Mouse (Mus musculus) neutrophil, adult 5-6 weeks (primary cell): ENCODE results near the gene Olfr1393. TPM values are rescaled to one million over a fixed set of nuclear protein-coding genes. Genes with fewer than 3 reads are reported as not detected.

Experiments used
- ATAC-seq: fragments of 151-379, 151-347 bp; 2 replicates; pipeline ENCODE4 v1.8.0; 2017; ENCODE audit warnings: mild to moderate bottlenecking, moderate TSS enrichment; ENCODE audit not compliant: insufficient number of reproducible peaks, poor library complexity, low FRiP score, severe bottlenecking; ENCODE audit errors: extremely low read depth
- total RNA-seq: library from RNA; stranded (forward); fragments of 200-1000 nt; gene quantifications from 2 replicates; pipeline ENCODE4 v1.2.3, GENCODE M21; 2017

Olfr1393 gene
- total RNA-seq, 1 experiment from 2014 or later, result 0.23 TPM

DNA sequence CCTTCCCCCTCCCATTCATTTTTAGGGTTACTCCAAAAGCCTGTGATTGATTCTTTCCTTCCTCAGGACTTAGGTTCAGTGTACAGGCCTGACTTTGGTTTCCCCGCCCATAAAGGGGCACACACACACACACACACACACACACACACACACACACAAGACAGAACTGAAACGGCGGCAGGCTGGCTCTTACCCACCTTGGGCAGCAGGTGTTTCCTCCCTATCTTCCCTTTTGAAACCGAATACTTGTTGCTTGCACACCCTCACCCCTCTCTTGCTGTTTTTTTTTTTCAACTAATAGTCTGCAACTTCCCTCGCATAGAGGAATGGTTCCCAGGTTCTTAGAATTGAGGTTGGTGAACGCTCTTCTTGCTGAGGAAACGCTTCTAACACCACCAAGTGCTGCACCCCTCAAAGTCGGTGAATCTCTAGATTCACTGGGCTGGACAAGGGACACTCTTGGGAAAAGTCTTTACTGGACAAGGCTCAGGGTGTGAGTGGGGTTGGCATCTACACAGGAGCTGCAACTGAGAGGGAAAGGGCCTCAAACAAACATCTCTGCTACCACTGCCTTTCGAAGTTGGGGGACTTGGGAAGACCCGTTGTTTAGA, 28.2 kb upstream of the Olfr1393 start:
- peak; percentile 73 for ATAC-seq

DNA sequence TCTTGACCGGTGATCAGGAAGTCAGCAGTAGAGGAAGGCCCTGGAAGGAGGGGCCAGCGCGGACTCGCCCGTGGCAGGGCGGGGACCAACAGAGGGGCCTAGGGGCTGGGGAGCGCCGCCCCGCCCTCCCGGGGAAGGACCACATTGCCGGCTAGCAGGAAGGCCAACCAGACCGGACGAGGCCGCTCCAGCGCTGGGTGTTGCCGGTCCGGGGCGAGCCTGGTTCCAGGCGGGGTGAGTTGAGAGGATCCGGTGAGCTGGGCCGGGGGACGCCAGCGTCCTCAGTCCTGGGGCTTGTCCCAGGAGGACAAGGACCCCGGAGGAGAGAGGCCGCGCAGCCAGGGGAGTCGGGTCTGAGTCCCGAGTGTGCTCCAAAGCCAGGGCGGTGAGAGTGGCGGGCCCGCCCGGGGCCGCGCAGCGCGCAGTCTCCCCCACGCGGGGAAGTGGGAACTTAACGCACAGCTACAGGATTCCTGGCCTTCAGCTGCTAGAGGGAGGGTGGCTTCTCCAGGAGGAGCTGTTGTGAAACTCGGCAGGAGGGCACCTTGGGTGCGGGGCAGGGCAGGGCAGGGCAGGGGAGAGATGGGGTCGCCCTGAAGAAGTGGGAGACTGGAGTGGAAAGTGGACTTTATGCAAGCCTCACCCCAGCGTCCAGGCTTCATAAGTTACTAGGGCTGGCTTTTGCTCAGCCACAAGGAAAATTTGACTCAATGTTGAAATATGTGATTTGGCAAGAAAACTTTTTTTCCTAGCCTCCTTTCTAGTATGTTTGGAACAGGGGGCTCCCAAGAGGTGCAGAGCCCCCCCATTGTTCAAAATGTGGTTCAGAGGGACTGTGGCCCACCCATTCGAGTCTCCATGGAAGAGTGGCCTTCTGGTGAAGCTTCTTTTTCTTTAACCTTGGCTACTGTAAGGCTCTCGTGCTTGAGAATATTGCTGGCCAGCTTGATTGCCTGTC, 27.4 kb upstream of the Olfr1393 start:
- ATAC-seq, result peak; percentile 61

DNA sequence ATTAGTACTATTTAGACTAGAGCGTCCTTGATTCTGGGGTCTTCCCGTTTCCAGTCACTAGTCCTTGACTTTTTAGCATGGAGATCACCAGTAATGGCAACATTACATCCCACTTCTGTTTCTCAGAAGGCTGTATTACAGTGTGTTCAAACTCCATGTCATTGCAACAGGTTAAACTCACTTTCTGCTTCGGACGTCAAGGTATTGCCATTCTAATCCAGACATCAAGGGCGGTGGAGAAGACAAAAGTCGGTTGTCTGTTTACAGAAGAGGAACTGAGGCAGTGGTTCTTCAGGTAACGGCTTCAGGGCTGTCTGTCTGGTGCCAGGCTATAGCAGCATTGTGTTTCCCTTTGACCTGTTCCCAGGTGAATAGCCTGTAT, 26.7 kb upstream of the Olfr1393 start:
- ATAC-seq, result no peak

- no peak for ATAC-seq
These were observed 26.1 kb upstream of the Olfr1393 start for GRCm38 (mm10) chr11:49252048-49252447.

DNA sequence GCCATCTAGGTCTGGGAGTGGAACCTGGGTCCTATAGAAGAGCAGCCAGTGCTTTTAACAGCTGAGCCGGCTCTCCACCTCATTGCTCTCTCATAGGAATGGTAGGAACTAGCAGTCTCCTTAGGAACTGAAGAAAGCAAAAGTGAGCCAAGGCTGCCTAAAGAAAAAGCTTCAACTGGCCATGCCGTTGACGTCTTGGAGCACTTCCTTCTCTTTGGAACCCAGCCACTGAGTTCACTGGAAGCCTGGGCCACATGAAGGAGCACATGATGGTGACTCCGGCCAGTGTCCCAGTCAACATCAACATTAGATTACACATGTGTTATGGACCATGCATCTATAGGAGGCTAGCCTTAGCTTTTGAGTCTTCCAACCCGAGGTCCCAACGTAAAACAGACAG, 25.1 kb upstream of the Olfr1393 start:
- no peak for ATAC-seq

GRCm38 (mm10) chr11:49259296-49259695, 18.8 kb upstream of the Olfr1393 start:
- no peak for ATAC-seq

- ATAC-seq, result no peak
These were observed 18.3 kb upstream of the Olfr1393 start for GRCm38 (mm10) chr11:49259829-49260228.

DNA sequence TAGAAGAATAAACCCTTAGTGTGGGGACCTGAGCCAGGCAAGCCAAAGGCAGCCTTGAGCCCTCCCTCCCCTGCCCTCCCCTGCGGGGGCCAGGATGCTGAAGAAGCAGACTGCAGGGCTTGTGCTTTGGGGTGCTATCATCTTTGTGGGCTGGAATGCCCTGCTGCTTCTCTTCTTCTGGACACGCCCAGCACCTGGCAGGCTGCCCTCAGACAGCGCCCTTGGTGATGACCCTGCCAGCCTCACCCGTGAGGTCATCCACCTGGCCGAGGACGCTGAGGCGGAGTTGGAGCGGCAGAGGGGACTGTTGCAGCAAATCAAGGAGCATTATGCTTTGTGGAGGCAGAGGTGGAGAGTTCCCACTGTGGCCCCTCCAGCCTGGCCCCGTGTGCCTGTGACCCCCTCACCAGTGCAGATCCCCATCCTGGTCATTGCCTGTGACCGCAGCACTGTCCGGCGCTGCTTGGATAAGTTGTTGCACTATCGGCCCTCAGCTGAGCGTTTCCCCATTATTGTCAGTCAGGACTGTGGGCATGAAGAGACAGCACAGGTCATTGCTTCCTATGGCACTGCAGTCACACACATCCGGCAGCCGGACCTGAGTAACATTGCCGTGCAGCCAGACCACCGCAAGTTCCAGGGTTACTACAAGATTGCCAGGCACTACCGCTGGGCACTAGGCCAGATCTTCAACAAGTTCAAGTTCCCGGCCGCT, 17.3 kb upstream of the Olfr1393 start:
- ATAC-seq, result peak; percentile 17; the same call in 1 of the 2 replicates

GRCm38 (mm10) chr11:49261313-49261855, 16.7 kb upstream of the Olfr1393 start:
- ATAC-seq, result no peak

DNA sequence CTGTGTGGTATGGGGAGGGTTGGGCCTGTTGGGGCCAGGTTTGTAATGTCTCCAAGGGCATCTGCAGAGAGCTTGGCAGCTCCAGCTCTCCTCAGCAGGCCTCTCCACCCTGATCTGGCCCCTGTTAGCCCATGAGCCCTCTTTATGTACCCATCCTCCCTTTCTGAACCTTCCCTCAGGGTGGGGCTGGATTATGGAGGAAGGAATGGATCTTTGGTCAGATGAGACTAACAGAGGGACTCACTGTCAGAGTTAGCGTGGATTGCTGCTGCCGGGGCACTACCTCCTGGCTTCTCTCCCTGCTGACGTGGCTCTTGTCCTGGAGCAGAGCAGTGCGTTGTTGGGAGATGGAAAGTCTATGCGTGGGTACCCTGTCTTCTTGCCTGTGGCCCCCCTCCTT, 15.8 kb upstream of the Olfr1393 start:
- ATAC-seq, result no peak

DNA sequence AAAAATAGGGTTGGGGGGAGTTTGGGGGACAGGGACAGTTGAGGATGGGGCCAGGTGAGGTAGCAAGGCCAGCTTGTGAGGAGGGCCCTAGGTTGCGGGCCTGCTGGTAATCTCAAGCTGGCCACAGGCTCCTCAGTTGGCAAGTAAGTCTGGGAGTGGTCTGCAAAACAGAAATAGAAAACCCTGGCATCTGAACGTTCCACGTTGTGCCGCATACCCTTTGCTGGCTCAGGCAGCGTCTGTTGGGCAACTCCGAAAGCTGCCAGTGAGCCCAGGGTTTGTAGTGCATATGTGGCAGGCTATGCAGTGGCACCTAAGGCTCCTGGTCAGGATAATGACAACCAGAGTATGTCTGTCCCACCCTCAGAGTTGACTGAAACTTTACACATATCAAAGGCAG, 15.0 kb upstream of the Olfr1393 start:
- no peak for ATAC-seq

DNA sequence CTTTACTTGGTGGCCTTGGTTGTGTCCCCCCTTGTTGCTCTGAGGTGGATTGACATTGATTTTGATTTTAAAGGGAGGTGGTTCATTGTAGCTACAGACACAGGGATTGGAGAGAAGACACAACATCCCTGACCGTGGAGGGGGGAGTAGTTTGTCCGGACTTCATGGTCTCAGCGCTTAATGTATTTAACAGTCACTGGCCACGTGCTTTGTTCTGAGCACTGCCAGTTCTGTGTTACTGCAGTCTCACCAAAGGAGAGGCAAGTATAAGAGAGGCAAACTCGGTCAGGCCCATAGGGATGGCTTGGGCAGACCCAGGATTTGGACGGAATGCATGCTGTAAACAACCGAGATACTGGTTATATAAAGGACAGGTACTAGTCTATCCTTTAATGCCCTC, 14.0 kb upstream of the Olfr1393 start:
- ATAC-seq, result no peak

- no peak for ATAC-seq
These were observed 13.5 kb upstream of the Olfr1393 start for GRCm38 (mm10) chr11:49264622-49265021.

DNA sequence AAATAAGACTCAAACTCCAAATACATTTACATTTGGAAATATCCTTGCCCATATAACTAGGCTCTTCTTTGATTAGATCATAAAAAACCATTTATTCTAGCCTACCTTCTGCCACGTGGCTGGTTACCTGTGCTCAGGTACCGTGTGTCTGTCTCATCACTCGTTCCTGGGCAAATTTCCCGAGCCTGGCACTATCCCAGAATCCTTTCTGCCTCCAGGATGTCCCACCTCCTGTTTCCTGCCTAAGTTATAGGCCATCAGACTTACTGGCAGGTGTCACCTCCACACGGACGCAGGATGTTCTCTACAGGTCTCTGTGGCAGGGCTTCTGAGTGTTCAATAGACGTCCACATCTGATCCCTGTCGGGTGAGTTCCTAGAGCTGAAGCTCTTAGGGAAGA, 13.0 kb upstream of the Olfr1393 start:
- no peak for ATAC-seq

GRCm38 (mm10) chr11:49266671-49267070, 11.4 kb upstream of the Olfr1393 start:
- no peak for ATAC-seq

DNA sequence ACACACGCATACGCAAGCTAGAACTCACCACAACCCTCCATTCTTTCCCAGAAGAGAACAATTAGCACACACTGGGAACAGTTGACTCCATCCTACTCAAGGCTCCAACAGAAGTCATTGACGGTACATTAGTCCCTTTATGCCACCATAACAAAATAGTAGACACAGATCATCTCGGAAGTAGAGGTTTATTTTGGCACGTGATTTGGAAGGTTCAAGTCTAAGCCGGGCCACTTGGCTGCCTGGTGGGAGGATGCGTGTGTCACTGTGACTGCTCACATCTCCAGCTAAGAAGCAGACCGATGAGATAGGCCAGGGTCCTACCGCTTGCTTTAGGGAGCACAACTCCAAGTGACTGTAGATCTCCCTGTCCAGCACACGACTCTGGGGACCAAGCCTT, 10.8 kb upstream of the Olfr1393 start:
- ATAC-seq, result no peak

DNA sequence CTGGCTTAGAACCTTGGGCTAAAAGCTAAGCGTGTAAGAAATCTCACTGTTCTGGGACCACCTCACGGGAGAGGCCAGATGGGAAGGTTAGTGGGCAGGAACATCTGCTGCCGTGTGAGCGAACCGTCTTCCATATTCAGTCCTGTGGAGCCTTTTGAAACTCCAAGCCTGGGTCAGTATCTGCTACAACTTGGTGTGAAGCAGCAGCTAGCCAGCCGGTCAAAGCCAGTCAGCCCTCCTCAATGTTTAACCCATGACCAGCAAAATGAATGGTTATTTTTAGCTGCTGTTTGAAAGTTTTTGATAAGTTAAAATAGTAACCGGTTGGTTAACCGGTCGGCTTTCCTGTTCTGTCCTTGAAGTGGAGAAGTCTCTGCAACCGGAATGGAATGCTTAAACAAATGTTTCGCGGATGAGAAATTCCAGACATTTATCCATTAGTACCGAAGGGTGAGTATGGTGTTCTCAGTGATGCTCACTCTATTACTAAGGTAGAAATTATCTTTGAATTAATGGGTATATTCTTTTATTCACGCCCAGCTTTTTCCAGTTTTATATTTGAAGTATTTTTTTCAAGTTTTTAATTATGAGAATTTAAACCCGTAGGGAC, 10.0 kb upstream of the Olfr1393 start:
- ATAC-seq, result no peak

- no peak for ATAC-seq
These were observed 8.3 kb upstream of the Olfr1393 start for GRCm38 (mm10) chr11:49269761-49270160.

- no peak for ATAC-seq
These were observed 7.7 kb upstream of the Olfr1393 start for GRCm38 (mm10) chr11:49270368-49270767.
